Mouse (Mus musculus): ENCODE data around the gene Cdh4.

Gene Cdh4

GRCm38 (mm10) chr2:179937091-179937490 is 494.9 kb downstream of the Cdh4 start:
- no peak for DNase-seq (ENCODE audit: low read depth, low spot score)

- DNase-seq (ENCODE audit: low read depth, low spot score), result no peak
These were observed 499.5 kb downstream of the Cdh4 start for GRCm38 (mm10) chr2:179941696-179942095.

GRCm38 (mm10) chr2:179945051-179945450 is 502.8 kb downstream of the Cdh4 start:
- peak; percentile 36 for DNase-seq (ENCODE audit: low read depth, low spot score)

- no peak for DNase-seq (ENCODE audit: low read depth, low spot score)
These were observed 504.3 kb downstream of the Cdh4 start for GRCm38 (mm10) chr2:179946496-179946895.

GRCm38 (mm10) chr2:179947607-179948006 is 505.4 kb downstream of the Cdh4 start:
- DNase-seq (ENCODE audit: low read depth, low spot score), result no peak

- DNase-seq (ENCODE audit: low read depth, low spot score), result peak; percentile 14
These were observed 506.6 kb downstream of the Cdh4 start for GRCm38 (mm10) chr2:179948820-179949219.
